Mouse (Mus musculus) kidney, adult 2 months (tissue): ENCODE data around the gene 6820408C15Rik. TPM values are rescaled to one million over a fixed set of nuclear protein-coding genes. Genes with fewer than 3 reads are reported as not detected.

Experiments used
- DNase-seq: peaks from one replicate; pipeline ENCODE4 v3.0.0; 2021
- H3K27ac ChIP-seq: fragments of 200-500 bp; 2 replicates; pipeline ENCODE4 v1.5.1; 2012; ENCODE audit warnings: low read depth, low read length, control low read depth, inconsistent platforms; ENCODE audit not compliant: insufficient read depth
- H3K27me3 ChIP-seq: fragments of 200-500 bp; replicated peaks from 2 replicates; pipeline ENCODE4 v1.6.1; 2012; ENCODE audit warnings: mild to moderate bottlenecking, moderate library complexity, low read length, inconsistent platforms; ENCODE audit not compliant: control insufficient read depth, insufficient read depth
- H3K36me3 ChIP-seq: fragments of 200-500 bp; 2 replicates; pipeline ENCODE4 v1.6.1; 2012; ENCODE audit warnings: mild to moderate bottlenecking, moderate library complexity, low read length, inconsistent platforms; ENCODE audit not compliant: control insufficient read depth, insufficient read depth
- H3K4me1 ChIP-seq: fragments of 200-500 bp; 2 replicates; pipeline ENCODE4 v1.6.1; 2011; ENCODE audit warnings: low read length; ENCODE audit not compliant: control insufficient read depth, insufficient read depth
- H3K4me3 ChIP-seq: fragments of 200-500 bp; 2 replicates; pipeline ENCODE4 v1.5.1; 2011; ENCODE audit warnings: mild to moderate bottlenecking, low read depth, low read length, control low read depth; ENCODE audit not compliant: insufficient read depth
- CTCF ChIP-seq: fragments of 200-500 bp; conservative IDR thresholded peaks from 2 replicates; pipeline ENCODE4 v1.5.1; 2011; ENCODE audit warnings: low read depth, mild to moderate bottlenecking, control low read depth, low read length, moderate library complexity, mixed read lengths; ENCODE audit not compliant: insufficient read depth, insufficient read length
- POLR2A ChIP-seq: fragments of 200-500 bp; IDR thresholded peaks from one replicate; pipeline ENCODE4 v1.6.1; 2011; ENCODE audit warnings: low read depth, low read length, control low read depth
- WGBS: fragments of 180-500 bp; shearing (Covaris S2); methylation state at CpG from one replicate; pipeline ENCODE4 v1.1.7; 2018; 5-methylcytosine and 5-hydroxymethylcytosine counted together
- polyA plus RNA-seq: library from polyadenylated mRNA; depleted of rRNA; stranded (reverse); fragments of >200 nt; gene quantifications from 2 replicates; pipeline ENCODE4 v1.2.3, GENCODE M21; 2012; rRNA removed

Gene 6820408C15Rik
- polyA plus RNA-seq, 1 experiment = 0.78 TPM

DNA sequence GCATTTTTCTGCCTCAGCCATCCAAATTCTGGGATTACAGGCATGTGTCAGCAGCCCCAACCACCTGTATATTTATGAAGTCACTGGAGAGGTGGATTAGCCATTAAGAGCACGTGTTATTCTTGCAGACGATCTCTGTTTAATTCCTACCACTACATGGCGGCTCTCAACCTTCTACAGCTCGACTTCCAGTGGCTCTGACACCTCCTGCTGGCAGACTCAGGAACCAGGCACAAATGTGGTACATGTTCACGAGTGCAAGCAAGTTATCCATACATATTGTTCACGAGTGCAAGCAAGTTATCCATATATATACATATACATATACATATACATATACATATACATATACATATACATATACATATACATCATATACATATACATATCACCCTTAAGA, 77.8 kb downstream of the 6820408C15Rik start:
- no peaks in the 10 kb centered on the region for H3K27me3 ChIP-seq
- no peak overlapping the region for H3K27ac ChIP-seq
- DNase-seq = no peak
- TF ChIP-seq POLR2A = no peak
- no peak for TF ChIP-seq CTCF
- no peak overlapping the region for H3K4me3 ChIP-seq
- 80% methylated on average over 6 of the region's 6 CpGs for WGBS
- no peaks in the 10 kb centered on the region for H3K36me3 ChIP-seq
- H3K4me1 ChIP-seq = no peaks in the 10 kb centered on the region

Other genes starting within 250 kb of the 6820408C15Rik start
- gene Csnk2a1, start 188.7 kb upstream of the 6820408C15Rik start, polyA plus RNA-seq = 26.1 and 35.0 TPM in 2 replicates
- gene Tbc1d20, start 121.8 kb upstream of the 6820408C15Rik start, polyA plus RNA-seq = 54.6 and 59.5 TPM in 2 replicates
- 150 and 155 TPM in 2 replicates for gene Rbck1, start 82.9 kb upstream of the 6820408C15Rik start, polyA plus RNA-seq
- gene Trib3, start 71.6 kb upstream of the 6820408C15Rik start, polyA plus RNA-seq = 1.4 and 1.5 TPM in 2 replicates
- gene Nrsn2, start 38.9 kb upstream of the 6820408C15Rik start, polyA plus RNA-seq = 0.12 and 0.50 TPM in 2 replicates
- gene Sox12, start 17.5 kb upstream of the 6820408C15Rik start, polyA plus RNA-seq = 9.1 and 9.5 TPM in 2 replicates
- 3.8 and 4.3 TPM in 2 replicates for gene Zcchc3, start 560 bp upstream of the 6820408C15Rik start, polyA plus RNA-seq
- gene Defb23, start 49.0 kb downstream of the 6820408C15Rik start, polyA plus RNA-seq = not detected in 2 replicates
- not detected in 2 replicates for gene Defb20, start 61.5 kb downstream of the 6820408C15Rik start, polyA plus RNA-seq
- gene Defb22, start 74.6 kb downstream of the 6820408C15Rik start, polyA plus RNA-seq = not detected in 2 replicates
- gene Defb26, start 96.1 kb downstream of the 6820408C15Rik start, polyA plus RNA-seq = 1.0 and 2.0 TPM in 2 replicates
- 0.30 TPM in 1 of 2 replicates, not detected in the other for gene Defb28, start 102.7 kb downstream of the 6820408C15Rik start, polyA plus RNA-seq
- gene Defb29, start 124.5 kb downstream of the 6820408C15Rik start, polyA plus RNA-seq = 159 and 165 TPM in 2 replicates
- gene Gm17416, start 153.8 kb downstream of the 6820408C15Rik start, polyA plus RNA-seq = not detected in 2 replicates
- not detected in 2 replicates for gene Defb21, start 157.2 kb downstream of the 6820408C15Rik start, polyA plus RNA-seq
- 2.3 and 2.9 TPM in 2 replicates for gene Defb19, start 164.7 kb downstream of the 6820408C15Rik start, polyA plus RNA-seq
- gene Defb45, start 183.8 kb downstream of the 6820408C15Rik start, polyA plus RNA-seq = not detected in 2 replicates
- gene Defb36, start 188.7 kb downstream of the 6820408C15Rik start, polyA plus RNA-seq = 0.27 and 0.52 TPM in 2 replicates
- 1.0 TPM in 1 of 2 replicates, not detected in the other for gene Defb25, start 207.5 kb downstream of the 6820408C15Rik start, polyA plus RNA-seq
- 10.5 and 13.5 TPM in 2 replicates for gene Rem1, start 211.4 kb downstream of the 6820408C15Rik start, polyA plus RNA-seq